Mouse (Mus musculus): Measurements from ENCODE around the gene Eif2ak2.

The Eif2ak2 gene

GRCm38 (mm10) chr17:78882401-78883112 lies at the start of gene Eif2ak2:
Gene Eif2ak2 (minus strand): TSS chr17:78882573.
- in situ Hi-C loops (cut with MboI): no loop called here

- in situ Hi-C loops (cut with MboI): no loop called here
These were observed 35.3 kb upstream of the Eif2ak2 start for GRCm38 (mm10) chr17:78917696-78918095.

- in situ Hi-C loops (cut with MboI): no loop called here
These were observed 34.5 kb upstream of the Eif2ak2 start for GRCm38 (mm10) chr17:78916899-78917298.

- in situ Hi-C loops (cut with MboI): no loop called here
These were observed 34.0 kb upstream of the Eif2ak2 start, which contains the start of gene Cebpzos for GRCm38 (mm10) chr17:78916369-78916813. Gene Cebpzos (plus strand): TSS chr17:78916500.

- in situ Hi-C loops (cut with MboI): no loop called here
These were observed 33.4 kb upstream of the Eif2ak2 start for GRCm38 (mm10) chr17:78915772-78916171.

GRCm38 (mm10) chr17:78913921-78914320 lies 31.5 kb upstream of the Eif2ak2 start:
- in situ Hi-C loops (cut with MboI): no loop called here

GRCm38 (mm10) chr17:78912861-78913281 lies 30.5 kb upstream of the Eif2ak2 start:
- in situ Hi-C loops (cut with MboI): no loop called here

GRCm38 (mm10) chr17:78909374-78909773 lies 27.0 kb upstream of the Eif2ak2 start:
- in situ Hi-C loops (cut with MboI): no loop called here

- in situ Hi-C loops (cut with MboI): no loop called here
These were observed 24.5 kb upstream of the Eif2ak2 start, which contains the start of gene Sult6b1 for GRCm38 (mm10) chr17:78906892-78907291. Gene Sult6b1 (minus strand): TSS chr17:78906992.

GRCm38 (mm10) chr17:78903158-78903557 lies 20.8 kb upstream of the Eif2ak2 start:
- in situ Hi-C loops (cut with MboI): no loop called here

GRCm38 (mm10) chr17:78895394-78895793 lies 13.0 kb upstream of the Eif2ak2 start:
- in situ Hi-C loops (cut with MboI): no loop called here

GRCm38 (mm10) chr17:78894991-78895390 lies 12.6 kb upstream of the Eif2ak2 start:
- in situ Hi-C loops (cut with MboI): no loop called here

- in situ Hi-C loops (cut with MboI): no loop called here
These were observed 8.6 kb upstream of the Eif2ak2 start for GRCm38 (mm10) chr17:78891020-78891419.

- in situ Hi-C loops (cut with MboI): no loop called here
These were observed 6.8 kb upstream of the Eif2ak2 start for GRCm38 (mm10) chr17:78889184-78889583.

GRCm38 (mm10) chr17:78888554-78888953 lies 6.2 kb upstream of the Eif2ak2 start:
- in situ Hi-C loops (cut with MboI): no loop called here

GRCm38 (mm10) chr17:78885286-78886065 lies 3.1 kb upstream of the Eif2ak2 start:
- in situ Hi-C loops (cut with MboI): no loop called here

- in situ Hi-C loops (cut with MboI): no loop called here
These were observed 918 bp upstream of the Eif2ak2 start for GRCm38 (mm10) chr17:78883291-78883690.

- in situ Hi-C loops (cut with MboI): no loop called here
These were observed 482 bp downstream of the Eif2ak2 start for GRCm38 (mm10) chr17:78881878-78882304.

GRCm38 (mm10) chr17:78873886-78874285 lies 8.5 kb downstream of the Eif2ak2 start:
- in situ Hi-C loops (cut with MboI): no loop called here

- in situ Hi-C loops (cut with MboI): no loop called here
These were observed 26.1 kb downstream of the Eif2ak2 start for GRCm38 (mm10) chr17:78856243-78856642.

- in situ Hi-C loops (cut with MboI): no loop called here
These were observed 40.0 kb downstream of the Eif2ak2 start for GRCm38 (mm10) chr17:78842271-78842928.

- in situ Hi-C loops (cut with MboI): no loop called here
These were observed 46.3 kb downstream of the Eif2ak2 start for GRCm38 (mm10) chr17:78836056-78836455.
